ENCODE assay signal across 10 mouse cellular contexts in the genomic region with DNA sequence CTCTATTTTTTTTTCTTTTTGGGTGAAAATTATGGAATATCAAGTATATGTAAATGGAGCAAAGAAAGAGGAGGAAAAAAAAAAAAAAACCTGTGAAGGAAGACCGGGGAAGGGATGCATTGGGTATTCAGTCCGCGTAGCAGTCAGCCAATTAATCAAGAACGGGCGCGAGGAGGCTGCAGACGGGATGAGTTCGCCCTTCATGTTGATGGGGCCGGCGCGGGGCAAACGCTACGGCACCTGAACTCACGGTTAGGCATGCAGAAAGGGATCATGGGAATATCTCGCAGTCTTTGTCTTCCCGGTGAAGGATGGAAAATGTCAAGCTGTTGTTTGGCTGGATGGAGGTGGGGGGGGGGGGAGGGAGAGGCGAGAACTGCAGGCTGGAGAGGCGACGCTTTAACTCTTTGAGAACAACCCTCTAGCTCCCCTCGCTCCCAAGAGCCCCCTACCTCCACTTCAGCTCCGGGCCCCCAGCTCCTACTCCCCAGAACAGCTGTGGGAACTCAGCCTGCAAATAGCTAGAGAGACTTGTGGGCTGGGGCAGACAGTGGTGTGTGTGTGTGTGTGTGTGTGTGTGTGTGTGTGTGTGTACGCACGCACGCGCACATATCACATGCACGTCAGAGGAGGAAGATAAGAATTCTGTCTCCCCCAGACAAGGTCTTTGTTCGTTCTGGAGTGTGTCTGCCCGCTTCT.
DNase-seq lines count a peak whose midpoint lies in the region; ATAC-seq and TF ChIP-seq lines count a peak whose summit lies in the region.
"Had no signal": no experiment of that assay in that cellular context is flagged by ENCODE, and none has a peak within 500 bp of the region (broad histone marks: within the 10 kb centered on the region; RNA-seq: fewer than 3 reads in every experiment).

No protein-coding gene starts in this region.

- 0 out of 2 replicates have a peak, but pooled peaks have one; percentile 40 for ATAC-seq in kidney, embryonic 15.5 days (replicated peaks; ENCODE audit: low FRiP score)
- peak; percentile 86 for ATAC-seq in forebrain, postnatal 0 days
- peak; percentile 78 for ATAC-seq in midbrain, postnatal 0 days (ENCODE audit: low FRiP score)

- peaks cover 34% of the 10 kb centered on the region; the same call in 1 of the 2 replicates for H3K27me3 ChIP-seq in kidney, embryonic 15.5 days
- no peaks in the 10 kb centered on the region for H3K27me3 ChIP-seq in forebrain, postnatal 0 days (ENCODE audit: insufficient read depth, low read length)
- no peaks in the 10 kb centered on the region for H3K27me3 ChIP-seq in midbrain, postnatal 0 days (ENCODE audit: insufficient read depth, low read length)
- H3K27me3 ChIP-seq: CH12.LX had no signal

- no peaks in the 10 kb centered on the region for H3K36me3 ChIP-seq in kidney, embryonic 15.5 days
- H3K36me3 ChIP-seq in forebrain, postnatal 0 days (ENCODE audit: insufficient read depth) = no peaks in the 10 kb centered on the region
- no peaks in the 10 kb centered on the region for H3K36me3 ChIP-seq in midbrain, postnatal 0 days (ENCODE audit: insufficient read depth, low read length)
- H3K36me3 ChIP-seq: heart, embryonic 10.5 days had no signal

- peak overlapping the region; percentile 31 for H3K4me2 ChIP-seq in kidney, embryonic 15.5 days
- peak overlapping the region; percentile 53 for H3K4me2 ChIP-seq in forebrain, postnatal 0 days (ENCODE audit: low read depth)
- peak overlapping the region; percentile 43 for H3K4me2 ChIP-seq in midbrain, postnatal 0 days (ENCODE audit: low read depth, low read length, poor library complexity, severe bottlenecking)

- DNase-seq in kidney, adult 8-10 months = no peak
- peak; percentile 72 for DNase-seq in embryo, embryonic 10.5 days (ENCODE audit: low spot score)
- peak; percentile 84 for DNase-seq in forebrain, postnatal 0 days
- DNase-seq in midbrain, postnatal 0 days (ENCODE audit: low spot score) = peak; percentile 75
- DNase-seq in MN1 (ENCODE audit: low spot score) = no peak
- DNase-seq in adrenal gland, postnatal 10 days = no peak
- no peak for DNase-seq in spleen, postnatal 14 days (ENCODE audit: low spot score in 2 of 2)

- TF ChIP-seq CTCF in forebrain, postnatal 0 days (IDR thresholded peaks at IDR 0.05; ENCODE audit: low read depth) = no peak
- TF ChIP-seq CTCF in midbrain, postnatal 0 days (IDR thresholded peaks at IDR 0.05) = no peak

- no peak overlapping the region for H3K9ac ChIP-seq in kidney, embryonic 15.5 days
- H3K9ac ChIP-seq in forebrain, postnatal 0 days = peak overlapping the region; percentile 51
- peak overlapping the region; percentile 33; the same call in 1 of the 2 replicates for H3K9ac ChIP-seq in midbrain, postnatal 0 days (replicated peaks; ENCODE audit: low read length, poor library complexity, severe bottlenecking)

- H3K27ac ChIP-seq in kidney, embryonic 15.5 days = no peak overlapping the region
- peak overlapping the region; percentile 92 for H3K27ac ChIP-seq in forebrain, postnatal 0 days (ENCODE audit: low read depth, low read length)
- peak overlapping the region; percentile 76 for H3K27ac ChIP-seq in midbrain, postnatal 0 days (ENCODE audit: low read depth, low read length)
- H3K27ac ChIP-seq: heart, embryonic 10.5 days had no signal

- H3K9me3 ChIP-seq in kidney, embryonic 15.5 days (replicated peaks) = no peaks in the 10 kb centered on the region
- H3K9me3 ChIP-seq in forebrain, postnatal 0 days (ENCODE audit: low read length) = no peaks in the 10 kb centered on the region
- no peaks in the 10 kb centered on the region for H3K9me3 ChIP-seq in midbrain, postnatal 0 days (ENCODE audit: low read length)
- H3K9me3 ChIP-seq: heart, embryonic 10.5 days had no signal

- H3K4me1 ChIP-seq in kidney, embryonic 15.5 days = peaks cover 8% of the 10 kb centered on the region
- H3K4me1 ChIP-seq in forebrain, postnatal 0 days (ENCODE audit: insufficient read depth) = peaks cover 17% of the 10 kb centered on the region
- H3K4me1 ChIP-seq in midbrain, postnatal 0 days (ENCODE audit: insufficient read depth, low read length) = peaks cover 11% of the 10 kb centered on the region

- peak overlapping the region; percentile 6; the same call in 1 of the 2 replicates for H3K4me3 ChIP-seq in kidney, embryonic 15.5 days (replicated peaks)
- H3K4me3 ChIP-seq in forebrain, postnatal 0 days (ENCODE audit: low read depth, low read length) = peak overlapping the region; percentile 13
- peak overlapping the region; percentile 3; the same call in 1 of the 2 replicates for H3K4me3 ChIP-seq in midbrain, postnatal 0 days (ENCODE audit: low read depth, low read length)
- H3K4me3 ChIP-seq: heart, embryonic 10.5 days had no signal

- WGBS in kidney, embryonic 15.5 days = 22% methylated on average over 28 of the region's 28 CpGs
- WGBS in forebrain, postnatal 0 days = 14% methylated on average over 25 of the region's 28 CpGs
- 14% methylated on average over 25 of the region's 28 CpGs for WGBS in midbrain, postnatal 0 days

Comparison
In these comparisons a context has a peak if more than half of its experiments do, and no peak if none do; other contexts are left out.
1. DNase-seq: peak in embryo, embryonic 10.5 days (single experiment), forebrain, postnatal 0 days (single experiment) and midbrain, postnatal 0 days (single experiment); none in kidney, adult 8-10 months (0 of 2), MN1 (single experiment), adrenal gland, postnatal 10 days (single experiment) and spleen, postnatal 14 days (0 of 2).
2. Peak in every context shown above with its lines, with median percentiles within 50 percentile points of each other: ATAC-seq, H3K4me2 ChIP-seq and H3K4me3 ChIP-seq.